Mouse (Mus musculus): ENCODE measurements around the gene Mmp19. TPM values are rescaled to one million over a fixed set of nuclear protein-coding genes. Genes with fewer than 3 reads are reported as not detected.

Mmp19 gene
- polyA plus RNA-seq, 1 experiment from 2014 or later: 1.7 TPM

GRCm38 (mm10) chr10:128840612-128841011 is 49.9 kb downstream of the Mmp19 start:
- DNase-seq (ENCODE audit: low spot score): no peak
- H3K4me3 ChIP-seq: no peak overlapping the region
- H3K36me3 ChIP-seq: peaks cover 80% of the 10 kb centered on the region
- H3K9me3 ChIP-seq: no peaks in the 10 kb centered on the region
- H3K27ac ChIP-seq: no peak overlapping the region
- H3K27me3 ChIP-seq (ENCODE audit: insufficient read depth, poor library complexity, severe bottlenecking): no peaks in the 10 kb centered on the region
- no peaks in the 10 kb centered on the region for H3K4me1 ChIP-seq

- Histone ChIP-seq H3K27me3 (ENCODE audit: insufficient read depth, poor library complexity, severe bottlenecking) (no peaks in the 10 kb centered on the region), H3K27ac (no peak overlapping the region), H3K4me1 (no peaks in the 10 kb centered on the region), H3K36me3 (peaks cover 78% of the 10 kb centered on the region), H3K9me3 (no peaks in the 10 kb centered on the region), H3K4me3 (no peak overlapping the region)
- no peak for DNase-seq (ENCODE audit: low spot score)
- 94% methylated on average over 5 of the region's 5 CpGs for WGBS
Observed at GRCm38 (mm10) chr10:128843260-128843659, 52.5 kb downstream of the Mmp19 start.

GRCm38 (mm10) chr10:128845516-128845915 is 54.8 kb downstream of the Mmp19 start:
- Histone ChIP-seq H3K27me3 (ENCODE audit: insufficient read depth, poor library complexity, severe bottlenecking) (no peaks in the 10 kb centered on the region), H3K9me3 (no peaks in the 10 kb centered on the region), H3K4me3 (no peak overlapping the region), H3K4me1 (no peaks in the 10 kb centered on the region), H3K27ac (no peak overlapping the region), H3K36me3 (peaks cover 80% of the 10 kb centered on the region)
- 78% methylated on average over 2 of the region's 2 CpGs for WGBS
- DNase-seq (ENCODE audit: low spot score): no peak

GRCm38 (mm10) chr10:128846664-128847063 is 56.0 kb downstream of the Mmp19 start:
- WGBS: 97% methylated on average over 4 of the region's 4 CpGs
- Histone ChIP-seq H3K27me3 (ENCODE audit: insufficient read depth, poor library complexity, severe bottlenecking) (no peaks in the 10 kb centered on the region), H3K27ac (no peak overlapping the region), H3K4me1 (no peaks in the 10 kb centered on the region), H3K36me3 (peaks cover 78% of the 10 kb centered on the region), H3K4me3 (no peak overlapping the region), H3K9me3 (no peaks in the 10 kb centered on the region)
- no peak for DNase-seq (ENCODE audit: low spot score)

- DNase-seq (ENCODE audit: low spot score): no peak
- peaks cover 77% of the 10 kb centered on the region for H3K36me3 ChIP-seq
- H3K4me1 ChIP-seq: no peaks in the 10 kb centered on the region
- H3K27me3 ChIP-seq (ENCODE audit: insufficient read depth, poor library complexity, severe bottlenecking): no peaks in the 10 kb centered on the region
- H3K4me3 ChIP-seq: no peak overlapping the region
- H3K27ac ChIP-seq: no peak overlapping the region
- no peaks in the 10 kb centered on the region for H3K9me3 ChIP-seq
- 81% methylated on average over 2 of the region's 2 CpGs for WGBS
Observed at GRCm38 (mm10) chr10:128848426-128848825, 57.7 kb downstream of the Mmp19 start.

- Histone ChIP-seq H3K27ac (no peak overlapping the region), H3K36me3 (peaks cover 73% of the 10 kb centered on the region)
Observed at GRCm38 (mm10) chr10:128850339-128850738, 59.6 kb downstream of the Mmp19 start.

More at GRCm38 (mm10) chr10:128850339-128850738, 59.6 kb downstream of the Mmp19 start:
- Histone ChIP-seq H3K4me3 (no peak overlapping the region), H3K9me3 (no peaks in the 10 kb centered on the region), H3K4me1 (no peaks in the 10 kb centered on the region), H3K27me3 (ENCODE audit: insufficient read depth, poor library complexity, severe bottlenecking) (no peaks in the 10 kb centered on the region)
- no peak for DNase-seq (ENCODE audit: low spot score)
- WGBS: 79% methylated on average over 3 of the region's 3 CpGs

Other genes with a start within 250 kb of the Mmp19 start
- gene Zc3h10, start 243.1 kb upstream of the Mmp19 start, polyA plus RNA-seq (2016; fragmentation: Nextera tagmentation; extraction: Ambion mirVana): 11.2 and 12.8 TPM in 2 replicates
- gene Rpl41, start 241.6 kb upstream of the Mmp19 start, polyA plus RNA-seq (2016; fragmentation: Nextera tagmentation; extraction: Ambion mirVana): 2,301 and 2,407 TPM in 2 replicates
- gene Pa2g4, start 224.9 kb upstream of the Mmp19 start, polyA plus RNA-seq (2016; fragmentation: Nextera tagmentation; extraction: Ambion mirVana): 168 and 225 TPM in 2 replicates
- 7.4 and 7.7 TPM in 2 replicates for gene Erbb3, start 201.3 kb upstream of the Mmp19 start, polyA plus RNA-seq (2016; fragmentation: Nextera tagmentation; extraction: Ambion mirVana)
- gene Rps26, start 164.2 kb upstream of the Mmp19 start, polyA plus RNA-seq (2016; fragmentation: Nextera tagmentation; extraction: Ambion mirVana): 400 and 429 TPM in 2 replicates
- 2.3 and 2.7 TPM in 2 replicates for gene Ikzf4, start 144.9 kb upstream of the Mmp19 start, polyA plus RNA-seq (2016; fragmentation: Nextera tagmentation; extraction: Ambion mirVana)
- 11.8 and 15.7 TPM in 2 replicates for gene Suox, start 116.8 kb upstream of the Mmp19 start, polyA plus RNA-seq (2016; fragmentation: Nextera tagmentation; extraction: Ambion mirVana)
- 66.2 and 69.1 TPM in 2 replicates for gene Rab5b, start 94.6 kb upstream of the Mmp19 start, polyA plus RNA-seq (2016; fragmentation: Nextera tagmentation; extraction: Ambion mirVana)
- 0.75 and 0.89 TPM in 2 replicates for gene Pmel, start 86.7 kb upstream of the Mmp19 start, polyA plus RNA-seq (2016; fragmentation: Nextera tagmentation; extraction: Ambion mirVana)
- gene Cdk2, start 85.9 kb upstream of the Mmp19 start, polyA plus RNA-seq (2016; fragmentation: Nextera tagmentation; extraction: Ambion mirVana): 106 and 110 TPM in 2 replicates
- gene Dgka, start 46.1 kb upstream of the Mmp19 start, polyA plus RNA-seq (2016; fragmentation: Nextera tagmentation; extraction: Ambion mirVana): 3.9 and 4.4 TPM in 2 replicates
- gene Pym1, start 43.0 kb upstream of the Mmp19 start, polyA plus RNA-seq (2016; fragmentation: Nextera tagmentation; extraction: Ambion mirVana): 31.8 and 45.4 TPM in 2 replicates
- 48.0 and 48.1 TPM in 2 replicates for gene Dnajc14, start 13.2 kb downstream of the Mmp19 start, polyA plus RNA-seq (2016; fragmentation: Nextera tagmentation; extraction: Ambion mirVana)
- gene Tmem198b, start 13.5 kb downstream of the Mmp19 start, polyA plus RNA-seq (2016; fragmentation: Nextera tagmentation; extraction: Ambion mirVana): 13.6 and 16.3 TPM in 2 replicates
- gene Sarnp, start 26.4 kb downstream of the Mmp19 start, polyA plus RNA-seq (2016; fragmentation: Nextera tagmentation; extraction: Ambion mirVana): 181 and 225 TPM in 2 replicates
- gene Ormdl2, start 30.7 kb downstream of the Mmp19 start, polyA plus RNA-seq (2016; fragmentation: Nextera tagmentation; extraction: Ambion mirVana): 65.1 and 78.6 TPM in 2 replicates
- gene Gdf11, start 100.8 kb downstream of the Mmp19 start, polyA plus RNA-seq (2016; fragmentation: Nextera tagmentation; extraction: Ambion mirVana): 4.6 and 5.7 TPM in 2 replicates
- gene Cd63, start 110.1 kb downstream of the Mmp19 start, polyA plus RNA-seq (2016; fragmentation: Nextera tagmentation; extraction: Ambion mirVana): 313 and 322 TPM in 2 replicates
- 8.8 and 9.9 TPM in 2 replicates for gene Rdh5, start 132.0 kb downstream of the Mmp19 start, polyA plus RNA-seq (2016; fragmentation: Nextera tagmentation; extraction: Ambion mirVana)
- gene Bloc1s1, start 133.1 kb downstream of the Mmp19 start, polyA plus RNA-seq (2016; fragmentation: Nextera tagmentation; extraction: Ambion mirVana): 182 and 194 TPM in 2 replicates
- gene Itga7, start 142.9 kb downstream of the Mmp19 start, polyA plus RNA-seq (2016; fragmentation: Nextera tagmentation; extraction: Ambion mirVana): 1.1 and 1.3 TPM in 2 replicates
- not detected in 2 replicates for gene Mettl7b, start 170.1 kb downstream of the Mmp19 start, polyA plus RNA-seq (2016; fragmentation: Nextera tagmentation; extraction: Ambion mirVana)
- not detected in 2 replicates for gene Olfr9, start 198.5 kb downstream of the Mmp19 start, polyA plus RNA-seq (2016; fragmentation: Nextera tagmentation; extraction: Ambion mirVana)
- not detected in 2 replicates for gene Olfr763, start 219.9 kb downstream of the Mmp19 start, polyA plus RNA-seq (2016; fragmentation: Nextera tagmentation; extraction: Ambion mirVana)
- not detected in 2 replicates for gene Olfr764-ps1, start 249.0 kb downstream of the Mmp19 start, polyA plus RNA-seq (2016; fragmentation: Nextera tagmentation; extraction: Ambion mirVana)